Mouse (Mus musculus): ENCODE measurements at regions not wholly inside any gene's neighbourhood (a gene's known extent, or its start where the extent isn't known, plus 50 kb on each side); places are given as distances from the start of the nearest gene placed in this dataset.

DNA sequence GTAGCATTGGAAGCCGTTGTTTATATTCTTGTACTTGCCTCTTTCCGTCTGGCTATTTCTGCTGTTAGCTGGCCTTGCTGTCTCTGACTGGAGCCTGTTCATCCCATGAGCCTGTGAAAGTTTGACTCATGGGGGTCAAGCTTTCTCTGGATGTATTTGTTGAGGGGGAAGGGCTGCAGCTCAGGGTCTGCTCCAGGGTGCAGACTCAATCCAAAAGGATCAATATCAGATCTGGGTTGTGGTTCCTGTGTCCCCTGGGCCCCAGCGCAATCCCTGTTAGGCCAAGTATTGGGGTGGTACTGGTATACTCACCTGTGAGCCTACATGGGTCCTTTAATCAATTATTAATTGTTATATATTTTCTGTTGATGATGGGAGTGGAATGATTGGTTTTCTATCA, 135.7 kb downstream of the Vapb start:
- Histone ChIP-seq H3K4me3 (ENCODE audit: low read depth, low read length) (no peak overlapping the region), H3K9me3 (ENCODE audit: control insufficient read depth, low read length) (no peaks in the 10 kb centered on the region), H3K27ac (replicated peaks; ENCODE audit: low read depth, low read length) (no peak overlapping the region), H3K36me3 (ENCODE audit: control insufficient read depth, insufficient read depth, low read length) (no peaks in the 10 kb centered on the region), H3K9ac (ENCODE audit: low read length) (no peak overlapping the region), H3K27me3 (ENCODE audit: control insufficient read depth, insufficient read depth, low read length) (no peaks in the 10 kb centered on the region), H3K4me2 (ENCODE audit: low read depth, severe bottlenecking) (no peak overlapping the region), H3K4me1 (ENCODE audit: control insufficient read depth, insufficient read depth, low read length) (no peaks in the 10 kb centered on the region)
- WGBS = 87% methylated on average over 3 of the region's 3 CpGs
- DNase-seq (ENCODE audit: low spot score) (no peak), ATAC-seq (ENCODE audit: insufficient number of reproducible peaks, low FRiP score, low TSS enrichment, low read depth) (no peak)

Measured in limb, embryonic 11.5 days (tissue).